Mouse (Mus musculus) liver, embryonic 14.5 days (tissue): ENCODE measurements around the gene Clic1.

Experiments
- CTCF ChIP-seq: IDR thresholded peaks from 2 replicates; pipeline ENCODE4 v1.5.1; 2016; ENCODE audit warnings: antibody characterized with exemption, low read depth, control low read depth
- EP300 ChIP-seq: IDR thresholded peaks from 2 replicates; pipeline ENCODE4 v1.6.1; 2016; ENCODE audit warnings: antibody characterized with exemption, low read depth

- TF ChIP-seq CTCF (0 out of 2 replicates have a peak, but pooled peaks have one; percentile 3), EP300 (no peak)
These were observed 2.9 kb upstream of the Clic1 start, which contains the start of gene Msh5 for GRCm38 (mm10) chr17:35046681-35047455.
